Mouse (Mus musculus): ENCODE measurements around the gene Lasp1. TPM values are rescaled to one million over a fixed set of nuclear protein-coding genes. Genes with fewer than 3 reads are reported as not detected.
"Not testable (repeated sequence)": the region's sequence is repeated elsewhere in the genome, so short reads cannot be mapped to it uniquely, and the experiment has no call there.

The Lasp1 gene
- polyA plus RNA-seq, 1 experiment from 2014 or later: 131 TPM

- H3K9ac ChIP-seq; H3K4me1 ChIP-seq (replicated peaks); ATAC-seq (ENCODE audit: low FRiP score); H3K27ac ChIP-seq; H3K36me3 ChIP-seq; H3K4me3 ChIP-seq; H3K9me3 ChIP-seq; H3K4me2 ChIP-seq; H3K27me3 ChIP-seq: not testable (repeated sequence)
- 95% methylated on average over 5 of the region's 5 CpGs for WGBS
These were observed 73.6 kb downstream of the Lasp1 start for GRCm38 (mm10) chr11:97872378-97872777.

DNA sequence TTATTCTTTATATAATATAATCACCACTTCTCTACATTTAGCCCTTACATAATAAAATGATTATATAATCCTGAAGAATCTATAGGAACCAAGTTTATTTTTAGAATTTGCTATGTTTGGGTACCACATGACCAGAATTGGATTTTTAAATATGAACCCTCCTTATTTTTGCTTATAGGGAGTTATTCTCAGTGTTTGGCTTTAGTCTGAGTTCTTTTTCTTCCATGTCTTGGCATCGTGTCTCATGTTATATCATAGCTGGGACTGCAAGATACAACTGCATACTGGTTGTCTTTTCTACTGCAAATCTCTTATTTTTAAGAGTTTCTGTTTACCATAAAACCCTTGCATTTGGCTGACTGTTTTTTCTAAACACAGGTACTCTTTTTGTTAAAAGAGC, 75.6 kb downstream of the Lasp1 start:
- Histone ChIP-seq H3K27ac (no peak overlapping the region), H3K36me3 (no peaks in the 10 kb centered on the region), H3K4me2 (no peak overlapping the region), H3K4me3 (no peak overlapping the region), H3K27me3 (no peaks in the 10 kb centered on the region), H3K4me1 (replicated peaks) (no peaks in the 10 kb centered on the region), H3K9ac (no peak overlapping the region), H3K9me3 (no peaks in the 10 kb centered on the region)
- 89% methylated on average over 1 of the region's 1 CpGs for WGBS
- ATAC-seq (ENCODE audit: low FRiP score): no peak

GRCm38 (mm10) chr11:97877341-97877740, 78.5 kb downstream of the Lasp1 start:
- Histone ChIP-seq H3K4me1 (replicated peaks) (no peaks in the 10 kb centered on the region), H3K9ac (no peak overlapping the region), H3K4me3 (no peak overlapping the region), H3K27ac (no peak overlapping the region), H3K36me3 (no peaks in the 10 kb centered on the region), H3K27me3 (no peaks in the 10 kb centered on the region), H3K4me2 (no peak overlapping the region), H3K9me3 (no peaks in the 10 kb centered on the region)
- 82% methylated on average over 2 of the region's 2 CpGs for WGBS
- no peak for ATAC-seq (ENCODE audit: low FRiP score)

DNA sequence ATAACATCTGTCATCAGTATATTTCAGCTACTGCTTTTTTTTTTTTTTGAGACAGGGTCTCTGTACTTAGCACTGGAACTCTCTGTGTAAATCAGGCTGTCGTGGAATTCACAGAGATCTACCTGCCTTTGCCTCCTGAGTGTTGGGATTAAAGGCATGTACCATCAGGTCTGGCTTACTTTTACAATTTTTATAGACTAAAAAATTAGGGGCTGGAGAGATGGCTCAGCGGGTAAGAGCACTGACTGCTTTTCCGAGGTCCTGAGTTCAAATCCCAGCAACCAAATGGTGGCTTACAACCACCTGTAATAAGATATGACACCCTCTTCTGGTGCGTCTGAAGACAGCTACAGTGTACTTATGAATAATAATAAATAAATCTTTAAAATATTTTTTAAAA, 81.6 kb downstream of the Lasp1 start:
- Histone ChIP-seq H3K36me3 (no peaks in the 10 kb centered on the region), H3K27me3 (no peaks in the 10 kb centered on the region), H3K9ac (no peak overlapping the region), H3K4me1 (replicated peaks) (no peaks in the 10 kb centered on the region), H3K4me2 (no peak overlapping the region), H3K27ac (no peak overlapping the region), H3K4me3 (no peak overlapping the region), H3K9me3 (no peaks in the 10 kb centered on the region)
- 95% methylated on average over 4 of the region's 4 CpGs for WGBS
- ATAC-seq (ENCODE audit: low FRiP score): no peak

DNA sequence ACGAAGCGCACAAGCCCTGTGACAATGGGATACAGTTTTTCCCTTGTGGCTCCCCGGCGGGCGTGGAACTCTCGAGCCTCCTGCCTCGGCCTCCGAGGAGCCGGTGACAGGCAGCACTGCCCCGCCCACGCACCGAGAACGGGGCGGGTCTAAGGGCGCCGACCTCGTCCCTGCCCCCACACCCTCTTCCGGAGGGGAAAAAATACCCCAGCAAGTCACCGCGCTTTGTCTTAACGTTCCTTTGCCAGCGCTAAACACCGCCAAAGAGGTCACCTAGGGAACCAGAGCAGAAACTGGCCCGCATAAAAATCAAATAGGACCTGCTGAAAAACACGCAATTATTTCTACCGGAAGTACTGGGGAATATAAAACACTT, 84.7 kb downstream of the Lasp1 start:
- peak overlapping the region; percentile 93 for H3K27ac ChIP-seq
- H3K4me2 ChIP-seq: peak overlapping the region; percentile 60
- WGBS: 5% methylated on average over 26 of the region's 26 CpGs
- 0 out of 2 replicates have a peak, but pooled peaks cover 2% of the 10 kb centered on the region for H3K4me1 ChIP-seq (replicated peaks)
- no peaks in the 10 kb centered on the region for H3K27me3 ChIP-seq
- H3K36me3 ChIP-seq: no peaks in the 10 kb centered on the region
- H3K4me3 ChIP-seq: peak overlapping the region; percentile 61
- H3K9me3 ChIP-seq: no peaks in the 10 kb centered on the region
- ATAC-seq (ENCODE audit: low FRiP score): peak; percentile 48
- peak overlapping the region; percentile 66 for H3K9ac ChIP-seq

- under 1% methylated on average over 37 of the region's 37 CpGs for WGBS
- Histone ChIP-seq H3K27me3 (no peaks in the 10 kb centered on the region), H3K36me3 (no peaks in the 10 kb centered on the region), H3K9ac (peak within 1 kb of the TSS; percentile 66), H3K4me1 (replicated peaks) (0 out of 2 replicates have a peak, but pooled peaks cover 3% of the 10 kb centered on the region), H3K9me3 (no peaks in the 10 kb centered on the region), H3K4me3 (peak within 1 kb of the TSS; percentile 61), H3K4me2 (peak within 1 kb of the TSS; percentile 60), H3K27ac (peak within 1 kb of the TSS; percentile 93)
- peak; percentile 96 for ATAC-seq (ENCODE audit: low FRiP score)
These were observed 85.3 kb downstream of the Lasp1 start, which contains the start of gene Fbxo47 for GRCm38 (mm10) chr11:97883918-97884600. Gene Fbxo47, minus strand, starts transcription at chr11:97884154.

DNA sequence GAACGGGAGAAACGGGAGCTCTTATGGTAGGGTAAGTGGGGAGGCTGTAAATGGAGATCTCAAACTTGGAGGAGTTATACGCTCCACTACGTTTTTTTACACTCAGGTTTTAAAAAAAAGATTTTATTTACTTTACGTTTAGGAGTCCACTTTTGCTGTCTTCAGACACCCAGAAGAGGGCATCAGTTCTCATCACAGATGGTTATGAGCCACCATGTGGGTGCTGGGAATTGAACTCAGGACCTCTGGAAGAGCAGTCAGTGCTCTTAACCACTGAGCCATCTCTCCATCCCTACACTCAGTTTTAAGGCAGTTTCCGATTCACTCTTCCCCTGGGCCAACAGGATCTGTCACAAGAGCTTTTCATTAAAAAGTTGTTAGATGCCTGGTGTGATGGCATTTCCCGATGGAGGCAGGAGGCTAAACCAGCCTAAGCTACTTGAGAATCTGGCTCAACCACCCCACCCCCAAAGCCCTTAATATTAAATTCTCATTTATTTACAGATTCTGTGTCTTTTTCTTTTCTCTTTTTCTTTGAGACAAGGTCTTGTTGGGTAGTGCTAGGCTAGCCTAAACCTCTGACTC, 85.9 kb downstream of the Lasp1 start:
- peak; percentile 43; the same call in 1 of the 2 replicates for ATAC-seq (ENCODE audit: low FRiP score)
- H3K9me3 ChIP-seq: no peaks in the 10 kb centered on the region
- peak overlapping the region; percentile 57; the same call in 1 of the 2 replicates for H3K9ac ChIP-seq
- H3K36me3 ChIP-seq: no peaks in the 10 kb centered on the region
- 0 out of 2 replicates have a peak, but pooled peaks cover 3% of the 10 kb centered on the region for H3K4me1 ChIP-seq (replicated peaks)
- H3K27ac ChIP-seq: peak overlapping the region; percentile 93
- 28% methylated on average over 7 of the region's 7 CpGs for WGBS
- H3K4me2 ChIP-seq: peak overlapping the region; percentile 60
- H3K4me3 ChIP-seq: peak overlapping the region; percentile 61
- H3K27me3 ChIP-seq: no peaks in the 10 kb centered on the region

DNA sequence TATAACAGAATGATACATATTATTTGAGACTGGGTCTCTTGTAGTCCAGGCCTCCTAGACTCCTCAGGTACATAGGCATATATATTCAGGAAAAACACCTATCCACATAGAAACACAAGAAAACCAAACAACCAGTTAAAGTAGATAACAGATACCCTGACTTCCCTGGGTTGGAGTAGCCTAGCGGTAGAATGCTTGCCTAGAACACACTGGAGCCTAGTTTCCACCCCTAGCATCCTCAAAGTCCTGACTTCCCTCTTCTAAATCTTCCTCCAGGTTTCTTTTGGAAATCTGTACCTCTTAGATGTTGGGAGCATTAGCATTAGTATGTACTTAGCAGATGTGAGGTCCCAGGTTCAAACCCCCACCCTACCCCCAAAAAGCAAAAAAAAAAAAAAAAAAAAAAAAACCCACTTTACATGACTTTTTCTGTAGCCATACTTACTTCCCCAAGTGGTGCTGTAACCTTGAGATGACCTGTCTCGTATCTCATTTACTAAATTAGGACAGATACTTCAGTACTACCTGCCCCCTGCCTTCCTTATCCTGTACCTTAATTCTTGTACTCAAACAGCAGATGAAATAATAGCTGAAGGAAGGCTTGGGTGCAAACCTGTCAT, 86.6 kb downstream of the Lasp1 start:
- ATAC-seq (ENCODE audit: low FRiP score): no peak
- no peaks in the 10 kb centered on the region for H3K9me3 ChIP-seq
- H3K4me1 ChIP-seq (replicated peaks): 0 out of 2 replicates have a peak, but pooled peaks cover 3% of the 10 kb centered on the region
- no peaks in the 10 kb centered on the region for H3K27me3 ChIP-seq
- no peaks in the 10 kb centered on the region for H3K36me3 ChIP-seq
- H3K4me2 ChIP-seq: no peak overlapping the region
- H3K4me3 ChIP-seq: no peak overlapping the region
- 98% methylated on average over 2 of the region's 2 CpGs for WGBS
- no peak overlapping the region for H3K9ac ChIP-seq
- no peak overlapping the region for H3K27ac ChIP-seq

Other genes with a start within 250 kb of the Lasp1 start
- 6.0 and 7.0 TPM in 2 replicates for gene Srcin1, start 222.8 kb upstream of the Lasp1 start, polyA plus RNA-seq (2015; fragmentation: Nextera tagmentation; extraction: Ambion mirVana)
- 2.3 and 3.0 TPM in 2 replicates for gene Epop, start 169.3 kb upstream of the Lasp1 start, polyA plus RNA-seq (2015; fragmentation: Nextera tagmentation; extraction: Ambion mirVana)
- gene Mllt6, start 135.6 kb upstream of the Lasp1 start, polyA plus RNA-seq (2015; fragmentation: Nextera tagmentation; extraction: Ambion mirVana): 3.4 and 4.1 TPM in 2 replicates
- 23.8 and 25.6 TPM in 2 replicates for gene Cisd3, start 113.2 kb upstream of the Lasp1 start, polyA plus RNA-seq (2015; fragmentation: Nextera tagmentation; extraction: Ambion mirVana)
- gene Pcgf2, start 98.5 kb upstream of the Lasp1 start, polyA plus RNA-seq (2015; fragmentation: Nextera tagmentation; extraction: Ambion mirVana): 26.2 and 26.3 TPM in 2 replicates
- gene Psmb3, start 95.6 kb upstream of the Lasp1 start, polyA plus RNA-seq (2015; fragmentation: Nextera tagmentation; extraction: Ambion mirVana): 476 and 483 TPM in 2 replicates
- 4.3 and 4.7 TPM in 2 replicates for gene Pip4k2b, start 54.3 kb upstream of the Lasp1 start, polyA plus RNA-seq (2015; fragmentation: Nextera tagmentation; extraction: Ambion mirVana)
- 17.6 and 18.3 TPM in 2 replicates for gene Cwc25, start 32.4 kb upstream of the Lasp1 start, polyA plus RNA-seq (2015; fragmentation: Nextera tagmentation; extraction: Ambion mirVana)
- 0.68 and 0.79 TPM in 2 replicates for gene 1700001P01Rik, start 23.1 kb upstream of the Lasp1 start, polyA plus RNA-seq (2015; fragmentation: Nextera tagmentation; extraction: Ambion mirVana)
- 369 and 380 TPM in 2 replicates for gene Rpl23, start 16.6 kb upstream of the Lasp1 start, polyA plus RNA-seq (2015; fragmentation: Nextera tagmentation; extraction: Ambion mirVana)
- gene B230217C12Rik, start 41.8 kb downstream of the Lasp1 start, polyA plus RNA-seq (2015; fragmentation: Nextera tagmentation; extraction: Ambion mirVana): 28.9 and 29.2 TPM in 2 replicates
- 0.52 and 0.71 TPM in 2 replicates for gene Fbxo47, start 85.2 kb downstream of the Lasp1 start, polyA plus RNA-seq (2015; fragmentation: Nextera tagmentation; extraction: Ambion mirVana)
- gene Plxdc1, start 187.4 kb downstream of the Lasp1 start, polyA plus RNA-seq (2015; fragmentation: Nextera tagmentation; extraction: Ambion mirVana): 0.60 and 0.89 TPM in 2 replicates
- 10.7 TPM in 2 replicates for gene Arl5c, start 197.2 kb downstream of the Lasp1 start, polyA plus RNA-seq (2015; fragmentation: Nextera tagmentation; extraction: Ambion mirVana)
- gene Cacnb1, start 224.0 kb downstream of the Lasp1 start, polyA plus RNA-seq (2015; fragmentation: Nextera tagmentation; extraction: Ambion mirVana): 51.6 and 57.4 TPM in 2 replicates
- 689 and 706 TPM in 2 replicates for gene Rpl19, start 227.7 kb downstream of the Lasp1 start, polyA plus RNA-seq (2015; fragmentation: Nextera tagmentation; extraction: Ambion mirVana)